Mouse (Mus musculus): ENCODE data around the gene Tmod4. TPM values are rescaled to one million over a fixed set of nuclear protein-coding genes. Genes with fewer than 3 reads are reported as not detected.
A peak's percentile ranks its signal among the peaks of the same experiment; 100 is the strongest.

The Tmod4 gene
- total and polyA plus RNA-seq, 3 experiments, result 0.47 to 0.81 TPM; not detected in 1

GRCm38 (mm10) chr3:95110911-95111726 lies 13.2 kb upstream of the Tmod4 start, which contains the start of gene Vps72 (continued):
- no peak for TF ChIP-seq MAFK (IDR thresholded peaks at IDR 0.05; ENCODE audit: insufficient replicate concordance, low read length)
- TF ChIP-seq MAZ (IDR thresholded peaks at IDR 0.05; ENCODE audit: low read depth, low read length), result no peak
- TF ChIP-seq EP300 (IDR thresholded peaks at IDR 0.05; ENCODE audit: low read length), result no peak
- TF ChIP-seq ZC3H11A (IDR thresholded peaks at IDR 0.05; ENCODE audit: low read depth, low read length), result no peak
- TF ChIP-seq JUN (IDR thresholded peaks at IDR 0.05; ENCODE audit: insufficient read depth, low read depth, low read length), result no peak
- peak; percentile 67 for TF ChIP-seq MXI1 (IDR thresholded peaks at IDR 0.05; ENCODE audit: low read depth, low read length)
- peak; percentile 58; the same call in 1 of the 2 replicates for TF ChIP-seq MAX (IDR thresholded peaks at IDR 0.05; ENCODE audit: low read length)
- TF ChIP-seq POLR2A (IDR thresholded peaks at IDR 0.05; ENCODE audit: low read depth, low read length), result peak; percentile 82
- TF ChIP-seq IRF4 (IDR thresholded peaks at IDR 0.05; ENCODE audit: low read depth, low read length), result peak; percentile 53; the same call in 1 of the 2 replicates

GRCm38 (mm10) chr3:95112760-95113159 lies 11.5 kb upstream of the Tmod4 start:
- dilution Hi-C loops (cut with MboI; ENCODE audit: extremely low pct_ligation_motif_present, extremely low pct_unique_long_range_greater_than_20kb, low sequenced_read_pairs), result no loop called here
- H3K4me3 ChIP-seq (replicated peaks in 1 of 3; ENCODE audit: low read depth in 2 of 3, low read length in 2 of 3, poor library complexity in 1 of 3), result no peak overlapping the region
- TF ChIP-seq USF1 (IDR thresholded peaks at IDR 0.05; ENCODE audit: low read depth, low read length) (no peak), CHD1 (IDR thresholded peaks at IDR 0.05; ENCODE audit: low read depth, low read length) (no peak), E2F4 (IDR thresholded peaks at IDR 0.05; ENCODE audit: insufficient replicate concordance, low read depth, low read length) (no peak), SMC3 (IDR thresholded peaks at IDR 0.05; ENCODE audit: low read depth, low read length) (no peak), IRF4 (IDR thresholded peaks at IDR 0.05; ENCODE audit: low read depth, low read length) (no peak), ZKSCAN1 (IDR thresholded peaks at IDR 0.05; ENCODE audit: borderline replicate concordance, low read depth, low read length) (no peak)
- no peak overlapping the region for H3K27ac ChIP-seq (ENCODE audit: insufficient read depth, low read depth)
- no peak overlapping the region for H3K4me2 ChIP-seq (ENCODE audit: insufficient read depth, low read depth, poor library complexity, severe bottlenecking)
- in situ Hi-C loops (cut with MboI; ENCODE audit: low pct_ligation_motif_present, low pct_unique_long_range_greater_than_20kb, low sequenced_read_pairs), result no loop called here
- H3K79me2 ChIP-seq (replicated peaks; ENCODE audit: control insufficient read depth, extremely low read depth, insufficient read depth, poor library complexity, severe bottlenecking), result peaks cover 4% of the 10 kb centered on the region
- no peak overlapping the region for H3K9ac ChIP-seq (ENCODE audit: insufficient read depth, low read depth)
- no peaks in the 10 kb centered on the region for H3K27me3 ChIP-seq (replicated peaks)
- H3K4me1 ChIP-seq (ENCODE audit: control insufficient read depth in 1 of 2, insufficient read depth in 2 of 2), result peaks cover 0 to 20% of the 10 kb centered on the region in 2 experiments; a peak in 2 of 4 replicates
- H3K9me3 ChIP-seq (replicated peaks; ENCODE audit: low read length), result no peaks in the 10 kb centered on the region
- peaks cover 1 to 36% of the 10 kb centered on the region in 2 experiments for H3K36me3 ChIP-seq (replicated peaks in 1 of 2; ENCODE audit: control insufficient read depth in 1 of 2, insufficient read depth in 1 of 2, low read length in 1 of 2)
- DNase-seq (ENCODE audit: extremely low read depth), result no peak

- Histone ChIP-seq H3K4me3 (replicated peaks in 1 of 3; ENCODE audit: low read depth in 2 of 3, low read length in 2 of 3, poor library complexity in 1 of 3) (no peak overlapping the region), H3K9me3 (replicated peaks; ENCODE audit: low read length) (no peaks in the 10 kb centered on the region), H3K27ac (ENCODE audit: insufficient read depth, low read depth) (no peak overlapping the region), H3K27me3 (replicated peaks) (no peaks in the 10 kb centered on the region), H3K4me2 (ENCODE audit: insufficient read depth, low read depth, poor library complexity, severe bottlenecking) (no peak overlapping the region), H3K4me1 (ENCODE audit: control insufficient read depth in 1 of 2, insufficient read depth in 2 of 2) (peaks cover 0 to 5% of the 10 kb centered on the region in 2 experiments; a peak in 1 of 4 replicates), H3K9ac (ENCODE audit: insufficient read depth, low read depth) (no peak overlapping the region), H3K79me2 (replicated peaks; ENCODE audit: control insufficient read depth, extremely low read depth, insufficient read depth, poor library complexity, severe bottlenecking) (no peaks in the 10 kb centered on the region), H3K36me3 (replicated peaks in 1 of 2; ENCODE audit: control insufficient read depth in 1 of 2, insufficient read depth in 1 of 2, low read length in 1 of 2) (peaks cover 43 to 82% of the 10 kb centered on the region in 2 experiments)
- in situ Hi-C loops (cut with MboI; ENCODE audit: low pct_ligation_motif_present, low pct_unique_long_range_greater_than_20kb, low sequenced_read_pairs) (no loop called here), dilution Hi-C loops (cut with MboI; ENCODE audit: extremely low pct_ligation_motif_present, extremely low pct_unique_long_range_greater_than_20kb, low sequenced_read_pairs) (no loop called here)
- TF ChIP-seq SMC3 (IDR thresholded peaks at IDR 0.05; ENCODE audit: low read depth, low read length) (no peak), CHD1 (IDR thresholded peaks at IDR 0.05; ENCODE audit: low read depth, low read length) (no peak), CHD2 (IDR thresholded peaks at IDR 0.05; ENCODE audit: low read length) (no peak), IRF4 (IDR thresholded peaks at IDR 0.05; ENCODE audit: low read depth, low read length) (no peak), GABPA (IDR thresholded peaks at IDR 0.05; ENCODE audit: insufficient replicate concordance, low read depth, low read length) (no peak), TBP (conservative IDR thresholded peaks at IDR 0.05; ENCODE audit: low read depth, low read length) (no peak), MAX (IDR thresholded peaks at IDR 0.05; ENCODE audit: low read length) (no peak), BHLHE40 (IDR thresholded peaks at IDR 0.05; ENCODE audit: low read depth, low read length) (no peak), ZNF384 (IDR thresholded peaks at IDR 0.05; ENCODE audit: low read depth, low read length) (no peak), USF1 (IDR thresholded peaks at IDR 0.05; ENCODE audit: low read depth, low read length) (no peak)
- DNase-seq (ENCODE audit: extremely low read depth), result no peak
These were observed 6.5 kb upstream of the Tmod4 start for GRCm38 (mm10) chr3:95117751-95118150.
